28 mouse cellular contexts compared by ENCODE assay signal in the genomic region with DNA sequence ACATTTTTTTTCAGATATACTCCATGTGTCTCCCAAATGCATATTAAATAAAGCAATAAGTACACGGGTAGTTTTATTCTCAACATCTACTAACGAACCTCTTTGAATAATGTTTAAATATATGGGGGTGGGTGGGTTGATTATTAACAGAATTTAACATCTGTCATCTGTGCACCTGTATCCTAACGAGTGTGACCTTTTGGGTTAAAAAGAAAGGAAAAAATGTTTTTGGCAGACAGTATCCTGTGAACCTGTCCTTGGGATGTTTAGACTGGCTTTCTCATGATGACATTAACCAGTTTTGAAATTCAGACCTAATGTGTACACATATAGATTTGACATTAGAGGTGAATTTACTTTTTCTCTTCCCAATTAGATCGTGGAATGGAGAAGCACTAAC.
"Had no signal": no experiment of that assay in that cellular context is flagged by ENCODE, and none has a peak within 500 bp of the region (broad histone marks: within the 10 kb centered on the region; RNA-seq: fewer than 3 reads in every experiment).

No protein-coding gene starts in this region.

- H3K9ac ChIP-seq: embryonic facial prominence, embryonic 12.5 days; embryonic facial prominence, embryonic 13.5 days; embryonic facial prominence, embryonic 15.5 days; forebrain, embryonic 12.5 days; forebrain, embryonic 13.5 days; forebrain, embryonic 15.5 days; forebrain, postnatal 0 days had no signal

- H3K36me3 ChIP-seq: embryonic facial prominence, embryonic 10.5 days; embryonic facial prominence, embryonic 12.5 days; embryonic facial prominence, embryonic 13.5 days; embryonic facial prominence, embryonic 15.5 days; forebrain, embryonic 10.5 days; forebrain, embryonic 12.5 days; forebrain, embryonic 15.5 days had no signal

- H3K9me3 ChIP-seq: embryonic facial prominence, embryonic 10.5 days; embryonic facial prominence, embryonic 12.5 days; embryonic facial prominence, embryonic 13.5 days; embryonic facial prominence, embryonic 15.5 days; forebrain, embryonic 10.5 days; forebrain, embryonic 12.5 days; forebrain, embryonic 13.5 days; forebrain, embryonic 15.5 days had no signal

- H3K4me2 ChIP-seq: embryonic facial prominence, embryonic 12.5 days; embryonic facial prominence, embryonic 13.5 days; embryonic facial prominence, embryonic 15.5 days; forebrain, embryonic 12.5 days; forebrain, embryonic 13.5 days; forebrain, embryonic 15.5 days had no signal

- DNase-seq: cerebellum, adult 18-20 months; cerebellum, adult 2 months; cerebellum, adult 8-10 months; cerebellum, adult 9-10 months; cerebellum, adult 9-11 months; cerebellum, postnatal 10 days; cerebellum, postnatal 14 days; cerebellum, postnatal 25 days; cerebellum, postnatal 36 days; embryo, embryonic 11 days; forebrain, postnatal 0 days; gastrocnemius, adult 2 months; gastrocnemius, postnatal 10 days; gastrocnemius, postnatal 14 days; gastrocnemius, postnatal 25 days; gastrocnemius, postnatal 36 days; heart, adult 11 months had no signal

- H3K27me3 ChIP-seq: embryonic facial prominence, embryonic 12.5 days; embryonic facial prominence, embryonic 13.5 days; embryonic facial prominence, embryonic 15.5 days; forebrain, embryonic 12.5 days; forebrain, embryonic 13.5 days; forebrain, embryonic 15.5 days had no signal

- ATAC-seq: forebrain, embryonic 13.5 days; forebrain, embryonic 14.5 days; forebrain, embryonic 15.5 days; forebrain, embryonic 16.5 days; forebrain, postnatal 0 days had no signal

- H3K4me1 ChIP-seq: embryonic facial prominence, embryonic 12.5 days; embryonic facial prominence, embryonic 13.5 days; embryonic facial prominence, embryonic 15.5 days; forebrain, embryonic 15.5 days had no signal

- H3K27ac ChIP-seq: embryonic facial prominence, embryonic 10.5 days; embryonic facial prominence, embryonic 12.5 days; embryonic facial prominence, embryonic 13.5 days; embryonic facial prominence, embryonic 15.5 days; forebrain, embryonic 12.5 days; forebrain, embryonic 13.5 days; forebrain, embryonic 15.5 days; gastrocnemius, adult 2 months had no signal

- H3K4me3 ChIP-seq: embryonic facial prominence, embryonic 10.5 days; embryonic facial prominence, embryonic 12.5 days; embryonic facial prominence, embryonic 13.5 days; embryonic facial prominence, embryonic 15.5 days; erythroblast, embryonic 14.5 days; forebrain, embryonic 10.5 days; forebrain, embryonic 12.5 days; forebrain, embryonic 13.5 days; forebrain, embryonic 15.5 days; gastrocnemius, adult 2 months had no signal
